Mouse (Mus musculus): Measurements from ENCODE around the gene Btf3l4. TPM values are rescaled to one million over a fixed set of nuclear protein-coding genes. Genes with fewer than 3 reads are reported as not detected.
A peak's percentile ranks its signal among the peaks of the same experiment; 100 is the strongest.

Btf3l4 gene
- polyA plus RNA-seq (2014; fragmentation: Nextera tagmentation; extraction: Ambion mirVana), result 169 and 171 TPM in 2 replicates

DNA sequence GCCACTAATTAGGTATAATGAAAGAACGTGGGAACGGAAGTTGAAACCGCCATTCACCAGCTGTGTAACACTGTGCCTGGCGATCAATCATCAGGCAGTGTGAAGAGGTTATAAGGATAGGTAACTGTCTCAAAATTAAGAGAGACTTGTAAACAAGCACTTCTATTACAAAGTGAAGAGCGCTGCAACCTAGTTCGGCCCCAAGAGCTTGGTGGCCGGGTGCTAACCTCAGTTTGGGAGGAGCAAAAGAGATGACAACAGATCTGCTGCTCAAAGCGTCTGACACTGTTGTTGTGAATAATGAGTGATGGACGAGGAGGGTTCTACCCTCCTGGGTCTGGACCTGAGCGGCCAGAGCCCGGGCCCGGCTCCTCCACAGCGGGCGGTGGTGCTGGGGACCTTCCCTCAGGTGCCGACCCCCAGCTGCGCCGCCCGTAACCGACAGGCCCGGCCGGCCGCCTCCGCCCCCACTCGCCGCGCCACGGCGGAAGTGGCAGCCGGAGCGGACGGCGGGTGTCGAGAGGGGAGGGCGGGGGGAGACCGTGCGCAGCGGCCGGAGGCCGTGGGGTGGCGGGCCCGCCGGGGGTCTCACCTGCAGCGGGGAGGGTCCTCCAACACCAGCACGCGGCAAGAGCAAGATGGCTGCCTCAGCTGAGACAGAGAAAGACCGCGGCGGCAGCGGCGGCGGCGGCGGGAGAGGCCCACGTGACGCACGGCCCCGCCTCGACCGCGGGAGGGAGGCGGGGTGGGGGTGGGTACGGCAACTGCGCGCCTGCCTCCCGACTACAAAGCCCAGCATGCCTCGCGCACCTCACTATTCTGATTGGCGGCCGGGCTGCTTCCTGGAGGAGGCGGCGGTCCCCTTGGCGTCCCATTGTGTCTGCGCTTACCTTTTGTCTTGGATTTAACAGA is at the start of gene Btf3l4:
Gene Btf3l4 (minus strand): TSS at position 699 of the 912 bp plus-strand sequence.
- under 1% methylated on average over 72 of the region's 73 CpGs for WGBS
- Histone ChIP-seq H3K27me3 (replicated peaks; ENCODE audit: control insufficient read depth, insufficient read depth, low read length) (no peaks in the 10 kb centered on the region), H3K9ac (ENCODE audit: low read length) (peak within 1 kb of the TSS; percentile 98), H3K4me2 (ENCODE audit: low read length) (peak within 1 kb of the TSS; percentile 62), H3K9me3 (ENCODE audit: control insufficient read depth, low read length) (no peaks in the 10 kb centered on the region), H3K27ac (ENCODE audit: low read depth) (peak within 1 kb of the TSS; percentile 97), H3K36me3 (ENCODE audit: control insufficient read depth, insufficient read depth, low read length) (peaks cover 21% of the 10 kb centered on the region), H3K4me3 (ENCODE audit: low read depth, low read length) (peak within 1 kb of the TSS; percentile 97), H3K4me1 (replicated peaks; ENCODE audit: control insufficient read depth, insufficient read depth, low read length) (peaks cover 31% of the 10 kb centered on the region)
- peak; percentile 94 for DNase-seq (ENCODE audit: low spot score)
- ATAC-seq (replicated peaks; ENCODE audit: low FRiP score, low TSS enrichment, low read depth), result peak; percentile 95

DNA sequence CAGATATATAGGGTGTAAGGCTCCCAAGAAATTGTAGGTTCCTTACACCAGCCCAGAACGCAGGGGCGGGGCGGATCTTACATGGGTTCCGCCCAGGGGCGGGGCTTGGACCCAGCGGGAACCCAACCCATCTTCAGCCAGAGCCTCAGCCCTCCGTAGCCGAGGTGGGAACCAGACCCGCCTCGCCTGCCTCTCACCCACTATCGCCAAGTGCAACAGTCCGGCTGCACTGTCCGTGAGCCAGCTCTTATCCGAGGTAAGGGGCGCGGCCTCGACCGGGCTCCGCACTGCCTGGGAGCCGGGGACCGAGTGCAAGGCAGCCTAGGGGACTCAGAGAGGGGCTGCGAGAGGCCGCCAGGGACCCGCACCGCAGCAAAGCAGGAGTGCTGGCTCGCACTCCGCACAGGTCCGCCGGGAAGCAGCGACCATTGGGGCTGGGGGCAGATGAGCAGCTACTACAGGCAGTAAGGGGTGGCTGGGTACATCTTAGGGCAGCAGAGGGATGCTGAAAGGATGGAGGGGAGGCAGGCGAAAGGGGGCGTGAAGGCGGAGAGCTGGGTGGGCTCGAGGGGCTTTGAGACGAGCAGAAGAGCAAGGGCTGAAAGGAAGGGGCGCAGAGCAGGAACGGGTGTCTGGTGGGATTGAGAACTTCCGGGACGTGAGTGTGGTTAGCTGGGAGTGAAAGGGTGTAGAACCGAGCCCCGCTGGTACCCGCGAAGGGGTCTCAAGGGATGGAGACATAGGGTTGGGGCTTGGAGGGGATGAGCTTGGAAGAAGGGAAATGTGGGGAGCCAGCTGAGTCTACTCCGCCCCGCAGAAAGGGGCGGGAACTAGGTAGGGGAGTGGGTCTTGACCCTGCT is 45.8 kb upstream of the Btf3l4 start, which contains the start of gene Rab3b:
Gene Rab3b (plus strand): TSS at position 101 of the 860 bp plus-strand sequence.
- Histone ChIP-seq H3K4me2 (ENCODE audit: low read length) (peak within 1 kb of the TSS; percentile 92), H3K9me3 (ENCODE audit: control insufficient read depth, low read length) (no peaks in the 10 kb centered on the region), H3K27me3 (replicated peaks; ENCODE audit: control insufficient read depth, insufficient read depth, low read length) (no peaks in the 10 kb centered on the region), H3K4me3 (ENCODE audit: low read depth, low read length) (peak within 1 kb of the TSS; percentile 53), H3K4me1 (replicated peaks; ENCODE audit: control insufficient read depth, insufficient read depth, low read length) (no peaks in the 10 kb centered on the region), H3K9ac (ENCODE audit: low read length) (peak within 1 kb of the TSS; percentile 34), H3K36me3 (ENCODE audit: control insufficient read depth, insufficient read depth, low read length) (no peaks in the 10 kb centered on the region), H3K27ac (ENCODE audit: low read depth) (no peak within 1 kb of the TSS)
- peak; percentile 92 for ATAC-seq (replicated peaks; ENCODE audit: low FRiP score, low TSS enrichment, low read depth)
- WGBS, result under 1% methylated on average over 46 of the region's 46 CpGs
- peak; percentile 83 for DNase-seq (ENCODE audit: low spot score)

DNA sequence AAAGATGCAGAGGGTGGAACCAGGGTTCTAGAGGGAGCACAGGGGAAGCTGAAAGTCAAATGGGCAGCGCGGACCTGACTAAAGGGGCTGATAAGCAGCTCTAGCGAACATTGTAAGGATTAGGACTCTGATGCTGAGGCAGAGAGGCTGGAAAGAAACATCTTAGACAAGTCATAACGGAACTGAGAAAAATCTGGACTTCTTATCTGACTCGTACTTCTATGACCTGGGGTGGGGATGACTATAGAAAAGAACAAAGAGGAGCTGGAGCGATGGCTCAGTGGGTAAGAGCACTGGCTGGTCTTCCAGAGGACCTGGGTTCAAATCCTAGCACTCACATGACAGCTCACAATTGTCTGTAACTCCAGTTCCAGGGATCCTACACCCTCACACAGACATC is 44.5 kb upstream of the Btf3l4 start:
- no peak for ATAC-seq (replicated peaks; ENCODE audit: low FRiP score, low TSS enrichment, low read depth)
- Histone ChIP-seq H3K27me3 (replicated peaks; ENCODE audit: control insufficient read depth, insufficient read depth, low read length) (no peaks in the 10 kb centered on the region), H3K36me3 (ENCODE audit: control insufficient read depth, insufficient read depth, low read length) (no peaks in the 10 kb centered on the region), H3K4me3 (ENCODE audit: low read depth, low read length) (no peak overlapping the region), H3K9me3 (ENCODE audit: control insufficient read depth, low read length) (no peaks in the 10 kb centered on the region), H3K4me1 (replicated peaks; ENCODE audit: control insufficient read depth, insufficient read depth, low read length) (no peaks in the 10 kb centered on the region), H3K9ac (ENCODE audit: low read length) (no peak overlapping the region), H3K27ac (ENCODE audit: low read depth) (no peak overlapping the region), H3K4me2 (ENCODE audit: low read length) (no peak overlapping the region)
- DNase-seq (ENCODE audit: low spot score), result no peak
- WGBS, result 78% methylated on average over 6 of the region's 6 CpGs

DNA sequence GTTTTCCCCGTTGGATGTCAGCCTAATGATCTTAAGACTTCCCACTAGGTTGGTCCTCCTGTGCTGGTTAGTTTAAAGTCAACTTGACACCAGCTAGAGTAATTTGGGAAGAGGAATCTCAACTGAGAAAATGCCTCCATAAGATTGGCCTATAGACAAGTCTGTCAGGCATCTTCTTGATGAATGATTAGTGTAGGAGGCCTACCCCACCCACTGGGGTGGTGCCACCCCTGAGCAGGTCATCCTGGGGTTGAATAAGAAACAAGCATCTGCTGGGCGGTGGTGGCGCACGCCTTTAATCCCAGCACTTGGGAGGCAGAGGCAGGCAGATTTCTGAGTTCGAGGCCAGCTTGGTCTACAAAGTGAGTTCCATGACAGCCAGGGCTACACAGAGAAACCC is 40.3 kb upstream of the Btf3l4 start:
- no peak overlapping the region for H3K27ac ChIP-seq (ENCODE audit: low read depth)
- no peaks in the 10 kb centered on the region for H3K9me3 ChIP-seq (ENCODE audit: control insufficient read depth, low read length)
- H3K27me3 ChIP-seq (replicated peaks; ENCODE audit: control insufficient read depth, insufficient read depth, low read length), result no peaks in the 10 kb centered on the region
- DNase-seq (ENCODE audit: low spot score) (no peak), ATAC-seq (replicated peaks; ENCODE audit: low FRiP score, low TSS enrichment, low read depth) (no peak)
- H3K36me3 ChIP-seq (ENCODE audit: control insufficient read depth, insufficient read depth, low read length), result no peaks in the 10 kb centered on the region
- 86% methylated on average over 5 of the region's 5 CpGs for WGBS
- H3K4me2 ChIP-seq (ENCODE audit: low read length), result no peak overlapping the region
- H3K9ac ChIP-seq (ENCODE audit: low read length), result no peak overlapping the region
- H3K4me1 ChIP-seq (replicated peaks; ENCODE audit: control insufficient read depth, insufficient read depth, low read length), result no peaks in the 10 kb centered on the region
- no peak overlapping the region for H3K4me3 ChIP-seq (ENCODE audit: low read depth, low read length)

GRCm38 (mm10) chr4:108869730-108870374 is 36.4 kb upstream of the Btf3l4 start:
- H3K4me3 ChIP-seq (ENCODE audit: low read depth, low read length), result no peak overlapping the region
- H3K27ac ChIP-seq (ENCODE audit: low read depth), result no peak overlapping the region
- H3K4me2 ChIP-seq (ENCODE audit: low read length), result no peak overlapping the region
- DNase-seq (ENCODE audit: low spot score), result peak; percentile 94
- no peaks in the 10 kb centered on the region for H3K36me3 ChIP-seq (ENCODE audit: control insufficient read depth, insufficient read depth, low read length)
- peak; percentile 74; the same call in 1 of the 2 replicates for ATAC-seq (replicated peaks; ENCODE audit: low FRiP score, low TSS enrichment, low read depth)
- no peaks in the 10 kb centered on the region for H3K9me3 ChIP-seq (ENCODE audit: control insufficient read depth, low read length)
- H3K27me3 ChIP-seq (replicated peaks; ENCODE audit: control insufficient read depth, insufficient read depth, low read length), result no peaks in the 10 kb centered on the region
- 35% methylated on average over 10 of the region's 10 CpGs for WGBS
- H3K9ac ChIP-seq (ENCODE audit: low read length), result no peak overlapping the region
- H3K4me1 ChIP-seq (replicated peaks; ENCODE audit: control insufficient read depth, insufficient read depth, low read length), result no peaks in the 10 kb centered on the region

- Histone ChIP-seq H3K9ac (ENCODE audit: low read length) (no peak overlapping the region), H3K27me3 (replicated peaks; ENCODE audit: control insufficient read depth, insufficient read depth, low read length) (no peaks in the 10 kb centered on the region), H3K4me3 (ENCODE audit: low read depth, low read length) (no peak overlapping the region), H3K4me1 (replicated peaks; ENCODE audit: control insufficient read depth, insufficient read depth, low read length) (no peaks in the 10 kb centered on the region), H3K4me2 (ENCODE audit: low read length) (no peak overlapping the region), H3K9me3 (ENCODE audit: control insufficient read depth, low read length) (no peaks in the 10 kb centered on the region), H3K36me3 (ENCODE audit: control insufficient read depth, insufficient read depth, low read length) (peaks cover 21% of the 10 kb centered on the region), H3K27ac (ENCODE audit: low read depth) (no peak overlapping the region)
- DNase-seq (ENCODE audit: low spot score), result no peak
- 77% methylated on average over 7 of the region's 7 CpGs for WGBS
- ATAC-seq (replicated peaks; ENCODE audit: low FRiP score, low TSS enrichment, low read depth), result no peak
Measured at GRCm38 (mm10) chr4:108866806-108867205, 33.4 kb upstream of the Btf3l4 start.

- DNase-seq (ENCODE audit: low spot score) (no peak), ATAC-seq (replicated peaks; ENCODE audit: low FRiP score, low TSS enrichment, low read depth) (no peak)
- Histone ChIP-seq H3K4me3 (ENCODE audit: low read depth, low read length) (peak within 1 kb of the TSS; percentile 94), H3K36me3 (ENCODE audit: control insufficient read depth, insufficient read depth, low read length) (peaks cover 21% of the 10 kb centered on the region; the same call in 1 of the 2 replicates), H3K9me3 (ENCODE audit: control insufficient read depth, low read length) (no peaks in the 10 kb centered on the region), H3K27me3 (replicated peaks; ENCODE audit: control insufficient read depth, insufficient read depth, low read length) (no peaks in the 10 kb centered on the region), H3K9ac (ENCODE audit: low read length) (peak within 1 kb of the TSS; percentile 90), H3K4me2 (ENCODE audit: low read length) (peak within 1 kb of the TSS; percentile 92), H3K4me1 (replicated peaks; ENCODE audit: control insufficient read depth, insufficient read depth, low read length) (peaks cover 13% of the 10 kb centered on the region), H3K27ac (ENCODE audit: low read depth) (peak within 1 kb of the TSS; percentile 89)
- WGBS, result 7% methylated on average over 20 of the region's 20 CpGs
Measured at GRCm38 (mm10) chr4:108848505-108848848, 15.1 kb upstream of the Btf3l4 start, which contains the start of gene A730015C16Rik. A730015C16Rik (minus strand) TSS chr4:108848619.
